Mouse (Mus musculus) liver, postnatal 0 days (tissue): ENCODE results near the gene Cc2d1a. TPM values are rescaled to one million over a fixed set of nuclear protein-coding genes. Genes with fewer than 3 reads are reported as not detected.
A peak's percentile ranks its signal among the peaks of the same experiment; 100 is the strongest.

Experiments
- ATAC-seq: fragments of 200-750 bp; cut with Nextera tagmentation; 2 replicates; pipeline ENCODE4 v1.8.0; 2017; ENCODE audit warnings: mild to moderate bottlenecking, moderate library complexity
- DNase-seq: peaks from one replicate; pipeline ENCODE4 v3.0.0-alpha.2; 2016
- H3K27ac ChIP-seq: fragments of 300-500 bp; sonication (generic); 2 replicates; pipeline ENCODE4 v1.5.1; 2014; ENCODE audit warnings: antibody characterized with exemption, moderate library complexity, mild to moderate bottlenecking, low read depth
- H3K27me3 ChIP-seq: fragments of 300-500 bp; sonication (generic); 2 replicates; pipeline ENCODE4 v1.6.1; 2014; ENCODE audit warnings: low read length, control low read depth, mixed read lengths; ENCODE audit not compliant: insufficient read depth
- H3K36me3 ChIP-seq: fragments of 300-500 bp; sonication (generic); replicated peaks from 2 replicates; pipeline ENCODE4 v1.6.1; 2014; ENCODE audit warnings: mild to moderate bottlenecking, control low read depth, low read length, moderate library complexity, mixed read lengths; ENCODE audit not compliant: insufficient read depth
- H3K4me1 ChIP-seq: fragments of 300-500 bp; sonication (generic); 2 replicates; pipeline ENCODE4 v1.6.1; 2014; ENCODE audit warnings: antibody characterized with exemption, mild to moderate bottlenecking, control low read depth; ENCODE audit not compliant: insufficient read depth
- H3K4me2 ChIP-seq: fragments of 300-500 bp; sonication (generic); 2 replicates; pipeline ENCODE4 v1.6.1; 2014; ENCODE audit warnings: low read depth, mild to moderate bottlenecking, low read length, moderate library complexity, mixed read lengths
- H3K4me3 ChIP-seq: fragments of 300-500 bp; sonication (generic); 2 replicates; pipeline ENCODE4 v1.5.1; 2014; ENCODE audit warnings: low read depth, low read length
- H3K9ac ChIP-seq: fragments of 300-500 bp; sonication (generic); replicated peaks from 2 replicates; pipeline ENCODE4 v1.6.1; 2014; ENCODE audit warnings: mild to moderate bottlenecking, moderate library complexity
- H3K9me3 ChIP-seq: fragments of 300-500 bp; sonication (generic); 2 replicates; pipeline ENCODE4 v1.6.1; 2016; ENCODE audit warnings: mild to moderate bottlenecking, control low read depth, low read length, mixed read lengths
- CTCF ChIP-seq: sonication (generic); IDR thresholded peaks from 2 replicates; pipeline ENCODE4 v1.5.1; 2016; ENCODE audit warnings: antibody characterized with exemption, low read depth
- EP300 ChIP-seq: IDR thresholded peaks from 2 replicates; pipeline ENCODE4 v1.6.1; 2016; ENCODE audit warnings: antibody characterized with exemption, low read depth, mild to moderate bottlenecking
- WGBS: fragments of 180-500 bp; shearing (Covaris S2); extraction: QIAGEN DNeasy Blood & Tissue Kit; methylation state at CpG from one replicate; pipeline ENCODE4 v1.1.7; 2014; ENCODE audit not compliant: insufficient replicate concordance; 5-methylcytosine and 5-hydroxymethylcytosine counted together
- polyA plus RNA-seq: library from polyadenylated mRNA; unstranded; fragments of >200 nt; fragmentation: Nextera tagmentation; extraction: Ambion mirVana; gene quantifications from 2 replicates; pipeline ENCODE4 v1.2.1, GENCODE M21; 2015

Gene Cc2d1a
- polyA plus RNA-seq, 1 experiment from 2014 or later: 4.4 TPM

DNA sequence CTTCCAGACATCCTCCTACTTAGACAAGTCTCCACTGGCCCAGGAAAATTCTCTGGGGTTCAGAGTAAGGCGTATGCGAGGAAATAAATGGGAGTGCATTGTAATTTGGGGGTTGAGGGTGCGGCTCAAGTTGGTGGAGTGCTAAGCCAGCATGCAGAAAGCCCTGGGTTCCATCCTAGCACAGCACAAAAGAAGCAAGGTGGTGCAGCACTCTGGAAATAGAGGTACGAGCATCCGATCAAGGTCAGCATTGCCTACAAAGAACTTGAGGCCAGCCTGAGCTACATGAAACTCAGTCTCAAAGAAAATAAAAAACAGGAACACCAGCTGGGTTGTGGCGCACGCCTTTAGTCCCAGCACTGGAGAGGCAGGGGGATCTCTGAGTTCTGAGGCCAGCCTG lies 37.4 kb upstream of the Cc2d1a start, which contains the start of gene Nanos3:
Gene Nanos3 (minus strand): TSS at position 101 of the 400 bp plus-strand sequence.
- TF ChIP-seq EP300 (no peak), CTCF (no peak)
- H3K9me3 ChIP-seq: no peaks in the 10 kb centered on the region
- peak within 1 kb of the TSS; percentile 93 for H3K4me2 ChIP-seq
- peaks cover 19% of the 10 kb centered on the region for H3K4me1 ChIP-seq
- H3K36me3 ChIP-seq: no peaks in the 10 kb centered on the region
- peak within 1 kb of the TSS; percentile 61 for H3K4me3 ChIP-seq
- H3K27ac ChIP-seq: no peak within 1 kb of the TSS
- H3K9ac ChIP-seq: peak within 1 kb of the TSS; percentile 70
- DNase-seq (no peak), ATAC-seq (no peak)
- 92% methylated on average over 7 of the region's 7 CpGs for WGBS
- H3K27me3 ChIP-seq: peaks cover 9% of the 10 kb centered on the region; the same call in 1 of the 2 replicates

DNA sequence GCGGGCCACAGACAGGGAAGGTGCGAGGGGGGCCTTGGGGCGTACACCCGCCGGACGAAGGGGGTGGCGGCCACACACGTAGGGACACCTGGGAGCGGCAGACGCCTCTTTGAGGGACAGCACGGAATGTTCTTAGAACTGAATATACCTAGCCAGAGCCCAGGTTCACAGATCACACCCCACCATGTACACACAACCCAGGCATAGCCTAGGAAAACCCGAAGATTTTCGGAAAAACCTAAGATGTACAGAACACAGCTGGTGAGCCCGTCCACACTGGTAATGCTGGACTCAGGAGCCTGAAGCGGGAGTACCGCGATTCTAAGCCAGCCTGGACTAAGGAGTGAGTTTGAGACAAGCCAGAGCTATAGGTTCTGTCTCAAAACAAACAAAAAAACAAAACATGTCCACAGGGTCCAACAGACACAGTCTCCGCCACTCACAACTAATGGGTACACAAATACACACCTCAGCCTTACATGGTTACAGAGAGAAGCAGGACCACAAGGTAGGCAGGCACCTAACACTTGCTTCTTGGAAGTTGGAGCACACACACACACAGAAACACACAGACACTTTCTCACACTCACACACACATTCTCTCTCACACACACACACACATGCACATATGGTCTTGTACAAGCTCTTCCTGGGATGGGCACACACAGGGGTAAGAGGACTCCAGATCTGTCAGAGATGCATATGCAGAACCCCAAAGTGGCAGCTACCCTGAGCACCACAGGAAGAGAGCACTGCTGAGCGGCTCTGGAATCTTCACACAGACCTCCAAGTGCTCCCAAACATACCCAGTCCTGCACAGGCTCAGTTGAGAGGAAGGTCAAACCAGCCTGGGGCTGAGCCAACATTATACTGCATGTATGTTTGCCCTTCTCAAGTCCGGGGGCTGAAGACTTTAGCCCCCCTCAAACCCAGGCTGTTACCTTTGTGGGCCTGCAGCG lies 36.6 kb upstream of the Cc2d1a start:
- 23% methylated on average over 21 of the region's 21 CpGs for WGBS
- TF ChIP-seq EP300 (no peak), CTCF (no peak)
- Histone ChIP-seq H3K9ac (peak overlapping the region; percentile 70), H3K9me3 (no peaks in the 10 kb centered on the region), H3K4me1 (peaks cover 19% of the 10 kb centered on the region), H3K36me3 (no peaks in the 10 kb centered on the region), H3K4me3 (peak overlapping the region; percentile 61), H3K27ac (no peak overlapping the region), H3K4me2 (peak overlapping the region; percentile 93), H3K27me3 (peaks cover 9% of the 10 kb centered on the region; the same call in 1 of the 2 replicates)
- DNase-seq (no peak), ATAC-seq (no peak)

- peak overlapping the region; percentile 93 for H3K4me2 ChIP-seq
- H3K4me3 ChIP-seq: peak overlapping the region; percentile 61
- peaks cover 19% of the 10 kb centered on the region for H3K4me1 ChIP-seq
- H3K9ac ChIP-seq: peak overlapping the region; percentile 70
- TF ChIP-seq CTCF (no peak), EP300 (no peak)
- 3% methylated on average over 46 of the region's 87 CpGs for WGBS
- H3K36me3 ChIP-seq: no peaks in the 10 kb centered on the region
- peaks cover 9% of the 10 kb centered on the region; the same call in 1 of the 2 replicates for H3K27me3 ChIP-seq
- no peak for DNase-seq
- no peak overlapping the region for H3K27ac ChIP-seq
- no peaks in the 10 kb centered on the region for H3K9me3 ChIP-seq
- no peak for ATAC-seq
Observed at GRCm38 (mm10) chr8:84183261-84184084, 35.7 kb upstream of the Cc2d1a start.

- TF ChIP-seq EP300 (no peak), CTCF (no peak)
- Histone ChIP-seq H3K36me3 (no peaks in the 10 kb centered on the region), H3K9me3 (no peaks in the 10 kb centered on the region), H3K4me3 (peak overlapping the region; percentile 61; the same call in 1 of the 2 replicates), H3K9ac (no peak overlapping the region; the same call in 1 of the 2 replicates), H3K4me1 (peaks cover 19% of the 10 kb centered on the region), H3K27me3 (peaks cover 9% of the 10 kb centered on the region; the same call in 1 of the 2 replicates), H3K4me2 (peak overlapping the region; percentile 93; the same call in 1 of the 2 replicates), H3K27ac (no peak overlapping the region)
- DNase-seq: no peak
- no peak for ATAC-seq
- WGBS: 42% methylated on average over 4 of the region's 4 CpGs
Observed at GRCm38 (mm10) chr8:84182833-84183232, 35.1 kb upstream of the Cc2d1a start.

- Histone ChIP-seq H3K9ac (0 out of 2 replicates have a peak overlapping the region, but pooled peaks have one; percentile 3), H3K36me3 (no peaks in the 10 kb centered on the region), H3K27ac (no peak overlapping the region), H3K27me3 (peaks cover 9% of the 10 kb centered on the region; the same call in 1 of the 2 replicates), H3K4me2 (peak overlapping the region; percentile 61), H3K4me3 (no peak overlapping the region), H3K4me1 (peaks cover 16% of the 10 kb centered on the region), H3K9me3 (no peaks in the 10 kb centered on the region)
- 13% methylated on average over 16 of the region's 16 CpGs for WGBS
- no peak; the same call in 1 of the 2 replicates for ATAC-seq
- peak; percentile 50 for DNase-seq
- TF ChIP-seq EP300 (no peak), CTCF (no peak)
Observed at GRCm38 (mm10) chr8:84180530-84181190, 32.9 kb upstream of the Cc2d1a start.
